Mouse (Mus musculus): ENCODE results near the gene C5ar2.

DNA sequence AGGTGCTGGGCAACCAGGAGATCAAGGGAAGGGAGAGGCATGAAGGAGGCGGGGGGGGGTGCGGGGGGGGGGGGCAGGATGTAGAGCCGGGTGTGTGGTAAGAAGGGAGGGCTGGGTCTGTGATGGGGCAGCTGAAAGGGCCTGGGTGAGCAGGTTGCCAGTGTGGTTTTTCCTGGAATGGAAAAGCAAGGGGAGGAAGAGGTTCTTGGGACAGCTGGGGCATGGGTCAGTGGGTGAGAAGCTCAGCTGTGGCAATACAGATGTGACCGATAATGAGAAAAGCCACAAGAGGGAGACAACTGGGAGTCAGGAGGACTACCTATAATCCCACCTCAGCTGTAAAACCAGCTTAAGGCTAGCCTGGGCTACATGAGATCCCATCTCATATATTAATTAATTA, 2.0 kb upstream of the C5ar2 start:
- TF ChIP-seq CTCF (IDR thresholded peaks at IDR 0.05): no peak
- no peak for TF ChIP-seq EP300 (IDR thresholded peaks at IDR 0.05)

Data from lung, postnatal 0 days (tissue).